Mouse (Mus musculus): ENCODE results near the gene Ttll10.

DNA sequence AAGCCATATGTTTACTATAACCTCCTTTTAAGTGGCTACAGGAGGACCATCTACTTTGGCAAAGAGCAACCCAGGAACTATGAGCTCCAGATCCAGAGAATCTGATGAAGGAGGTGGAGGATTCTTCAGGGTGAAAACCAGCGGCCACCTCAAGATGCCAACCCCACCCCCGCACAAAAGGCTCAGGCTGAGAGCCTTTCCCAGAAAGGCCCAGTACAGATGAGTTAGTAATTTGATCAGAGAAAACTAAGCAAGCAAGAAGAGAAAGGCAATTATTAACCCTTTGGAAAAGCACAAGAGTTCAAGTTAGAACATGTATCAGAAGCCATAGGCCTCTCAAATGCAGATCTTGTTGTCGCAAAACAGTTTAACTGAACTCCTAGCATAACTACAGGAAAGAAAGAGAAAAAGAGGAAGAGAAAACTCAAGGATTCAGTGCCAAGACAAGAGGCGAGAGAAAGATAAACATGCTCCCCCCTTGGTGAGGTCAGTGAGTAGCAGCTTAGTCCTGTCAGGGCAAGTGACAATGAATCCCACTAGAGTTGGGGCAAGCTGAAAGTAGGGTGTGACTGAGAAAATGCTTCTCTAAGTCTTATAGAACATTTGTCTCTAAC is 23.5 kb upstream of the Ttll10 start:
- TF ChIP-seq CTCF (IDR thresholded peaks at IDR 0.05; ENCODE audit: borderline replicate concordance, insufficient read depth, low read length) = no peak
- TF ChIP-seq POLR2A (IDR thresholded peaks at IDR 0.05; ENCODE audit: low read depth, low read length) = no peak

Measured in embryonic fibroblast, embryonic 13.5 days (primary cell).